Mouse (Mus musculus): ENCODE measurements around the gene Rcn1. TPM values are rescaled to one million over a fixed set of nuclear protein-coding genes. Genes with fewer than 3 reads are reported as not detected.

The Rcn1 gene
- polyA plus RNA-seq (2014; fragmentation: Nextera tagmentation; extraction: Ambion mirVana): 131 and 140 TPM in 2 replicates

DNA sequence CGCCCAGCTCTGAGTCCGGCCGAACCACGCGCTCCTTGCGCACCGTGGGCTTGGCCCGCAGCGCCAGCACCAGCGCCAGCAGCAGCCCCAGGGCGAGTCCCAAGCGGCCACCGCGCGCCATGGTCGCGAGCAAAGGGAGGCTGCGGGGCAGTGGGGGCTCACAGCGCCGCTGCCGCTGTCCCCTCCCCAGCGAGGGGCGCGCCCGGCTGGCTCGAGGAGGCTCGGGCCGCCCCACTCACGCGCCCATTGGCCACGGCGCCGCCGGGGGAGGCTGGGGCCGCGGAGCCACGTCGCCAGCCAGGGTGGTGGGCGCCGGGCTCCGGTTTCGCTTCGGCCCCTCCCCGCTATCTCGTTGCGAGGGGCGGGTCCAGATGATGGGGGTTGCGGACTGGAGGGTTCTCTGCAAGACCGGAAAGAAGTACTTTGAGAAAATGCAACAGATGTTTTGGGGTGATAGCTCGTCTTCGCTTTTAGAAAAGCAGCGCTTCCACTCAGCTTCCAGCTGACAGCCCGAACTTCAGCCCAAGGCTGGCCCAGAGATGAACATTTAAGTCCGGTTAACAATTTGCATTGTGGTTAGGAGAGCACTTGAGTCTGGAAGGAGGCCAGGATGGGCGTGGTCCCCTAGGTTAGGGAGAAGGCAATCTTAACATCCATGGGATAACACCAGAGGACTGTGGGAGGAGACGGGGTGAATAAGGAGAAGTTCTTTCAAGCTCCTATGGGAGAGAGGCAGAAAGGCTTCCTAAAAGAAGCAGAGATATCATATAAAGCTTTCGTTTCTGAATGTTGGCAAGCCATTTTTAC lies at the start of gene Rcn1:
TSS of gene Rcn1 (minus strand) at position 235 of the 807 bp plus-strand sequence.
- H3K27ac ChIP-seq (replicated peaks; ENCODE audit: low read depth, low read length): peak within 1 kb of the TSS; percentile 94
- H3K36me3 ChIP-seq (ENCODE audit: control insufficient read depth, insufficient read depth, low read length): peaks cover under 1% of the 10 kb centered on the region; the same call in 1 of the 2 replicates
- DNase-seq (ENCODE audit: low spot score) (peak; percentile 92), ATAC-seq (ENCODE audit: insufficient number of reproducible peaks, low FRiP score, low TSS enrichment, low read depth) (peak; percentile 96)
- H3K9ac ChIP-seq (ENCODE audit: low read length): peak within 1 kb of the TSS; percentile 95
- peaks cover 14% of the 10 kb centered on the region for H3K4me1 ChIP-seq (ENCODE audit: control insufficient read depth, insufficient read depth, low read length)
- H3K9me3 ChIP-seq (ENCODE audit: control insufficient read depth, low read length): no peaks in the 10 kb centered on the region
- 1% methylated on average over 55 of the region's 57 CpGs for WGBS
- peak within 1 kb of the TSS; percentile 63 for H3K4me3 ChIP-seq (ENCODE audit: low read depth, low read length)
- peak within 1 kb of the TSS; percentile 84 for H3K4me2 ChIP-seq (ENCODE audit: low read depth, severe bottlenecking)
- H3K27me3 ChIP-seq (ENCODE audit: control insufficient read depth, insufficient read depth, low read length): no peaks in the 10 kb centered on the region

DNA sequence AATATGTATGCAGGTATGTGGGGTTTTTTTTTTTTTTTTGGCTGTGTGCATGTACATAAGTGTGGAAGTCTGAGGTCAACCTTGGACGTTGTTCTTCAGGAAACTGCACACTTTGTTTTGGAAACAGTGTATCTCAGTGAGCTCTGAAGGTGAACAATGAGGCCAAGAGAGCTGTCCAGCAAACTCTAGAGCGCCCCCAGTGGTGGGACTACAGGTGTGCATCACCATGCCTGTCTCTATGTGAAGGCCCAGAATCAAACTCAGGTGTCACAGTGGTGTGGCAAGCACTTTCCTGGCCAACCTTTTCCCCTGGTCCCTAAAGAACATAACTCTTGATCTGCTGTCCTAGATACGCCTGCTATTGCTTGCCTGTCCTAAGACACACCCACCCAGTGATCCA lies 45.0 kb upstream of the Rcn1 start:
- WGBS: 45% methylated on average over 3 of the region's 3 CpGs
- peak; percentile 43 for DNase-seq (ENCODE audit: low spot score)

GRCm38 (mm10) chr2:105439022-105439421 lies 39.9 kb upstream of the Rcn1 start:
- Histone ChIP-seq H3K9ac (ENCODE audit: low read length) (no peak overlapping the region), H3K27ac (replicated peaks; ENCODE audit: low read depth, low read length) (no peak overlapping the region), H3K4me3 (ENCODE audit: low read depth, low read length) (no peak overlapping the region), H3K36me3 (ENCODE audit: control insufficient read depth, insufficient read depth, low read length) (no peaks in the 10 kb centered on the region), H3K4me2 (ENCODE audit: low read depth, severe bottlenecking) (no peak overlapping the region), H3K4me1 (ENCODE audit: control insufficient read depth, insufficient read depth, low read length) (no peaks in the 10 kb centered on the region), H3K27me3 (ENCODE audit: control insufficient read depth, insufficient read depth, low read length) (no peaks in the 10 kb centered on the region), H3K9me3 (ENCODE audit: control insufficient read depth, low read length) (no peaks in the 10 kb centered on the region)
- ATAC-seq (ENCODE audit: insufficient number of reproducible peaks, low FRiP score, low TSS enrichment, low read depth) (no peak), DNase-seq (ENCODE audit: low spot score) (no peak)
- 78% methylated on average over 4 of the region's 4 CpGs for WGBS

More for the DNA sequence above, 45.0 kb upstream of the Rcn1 start:
- Histone ChIP-seq H3K9me3 (ENCODE audit: control insufficient read depth, low read length) (no peaks in the 10 kb centered on the region), H3K36me3 (ENCODE audit: control insufficient read depth, insufficient read depth, low read length) (no peaks in the 10 kb centered on the region), H3K4me2 (ENCODE audit: low read depth, severe bottlenecking) (no peak overlapping the region), H3K27ac (replicated peaks; ENCODE audit: low read depth, low read length) (no peak overlapping the region), H3K9ac (ENCODE audit: low read length) (no peak overlapping the region), H3K4me3 (ENCODE audit: low read depth, low read length) (no peak overlapping the region), H3K4me1 (ENCODE audit: control insufficient read depth, insufficient read depth, low read length) (no peaks in the 10 kb centered on the region), H3K27me3 (ENCODE audit: control insufficient read depth, insufficient read depth, low read length) (no peaks in the 10 kb centered on the region)
- ATAC-seq (ENCODE audit: insufficient number of reproducible peaks, low FRiP score, low TSS enrichment, low read depth): no peak

GRCm38 (mm10) chr2:105438525-105438924 lies 39.4 kb upstream of the Rcn1 start:
- Histone ChIP-seq H3K4me2 (ENCODE audit: low read depth, severe bottlenecking) (no peak overlapping the region), H3K9me3 (ENCODE audit: control insufficient read depth, low read length) (no peaks in the 10 kb centered on the region), H3K4me1 (ENCODE audit: control insufficient read depth, insufficient read depth, low read length) (no peaks in the 10 kb centered on the region), H3K36me3 (ENCODE audit: control insufficient read depth, insufficient read depth, low read length) (no peaks in the 10 kb centered on the region), H3K27ac (replicated peaks; ENCODE audit: low read depth, low read length) (no peak overlapping the region), H3K9ac (ENCODE audit: low read length) (no peak overlapping the region), H3K4me3 (ENCODE audit: low read depth, low read length) (no peak overlapping the region), H3K27me3 (ENCODE audit: control insufficient read depth, insufficient read depth, low read length) (no peaks in the 10 kb centered on the region)
- ATAC-seq (ENCODE audit: insufficient number of reproducible peaks, low FRiP score, low TSS enrichment, low read depth) (no peak), DNase-seq (ENCODE audit: low spot score) (no peak)
- WGBS: 92% methylated on average over 2 of the region's 2 CpGs

GRCm38 (mm10) chr2:105432927-105433326 lies 33.8 kb upstream of the Rcn1 start:
- DNase-seq (ENCODE audit: low spot score): peak; percentile 36
- Histone ChIP-seq H3K4me1 (ENCODE audit: control insufficient read depth, insufficient read depth, low read length) (peaks cover 3% of the 10 kb centered on the region; the same call in 1 of the 2 replicates), H3K9me3 (ENCODE audit: control insufficient read depth, low read length) (no peaks in the 10 kb centered on the region), H3K27me3 (ENCODE audit: control insufficient read depth, insufficient read depth, low read length) (no peaks in the 10 kb centered on the region), H3K4me3 (ENCODE audit: low read depth, low read length) (no peak overlapping the region), H3K27ac (replicated peaks; ENCODE audit: low read depth, low read length) (no peak overlapping the region), H3K4me2 (ENCODE audit: low read depth, severe bottlenecking) (peak overlapping the region; percentile 28; the same call in 1 of the 2 replicates), H3K36me3 (ENCODE audit: control insufficient read depth, insufficient read depth, low read length) (no peaks in the 10 kb centered on the region), H3K9ac (ENCODE audit: low read length) (no peak overlapping the region)
- 21% methylated on average over 10 of the region's 10 CpGs for WGBS
- ATAC-seq (ENCODE audit: insufficient number of reproducible peaks, low FRiP score, low TSS enrichment, low read depth): no peak

GRCm38 (mm10) chr2:105430373-105430772 lies 31.3 kb upstream of the Rcn1 start:
- ATAC-seq (ENCODE audit: insufficient number of reproducible peaks, low FRiP score, low TSS enrichment, low read depth) (no peak), DNase-seq (ENCODE audit: low spot score) (no peak)
- no peak overlapping the region for H3K9ac ChIP-seq (ENCODE audit: low read length)
- WGBS: 70% methylated on average over 5 of the region's 5 CpGs
- H3K4me1 ChIP-seq (ENCODE audit: control insufficient read depth, insufficient read depth, low read length): peaks cover 3% of the 10 kb centered on the region; the same call in 1 of the 2 replicates
- no peaks in the 10 kb centered on the region for H3K9me3 ChIP-seq (ENCODE audit: control insufficient read depth, low read length)
- H3K4me2 ChIP-seq (ENCODE audit: low read depth, severe bottlenecking): no peak overlapping the region
- H3K27me3 ChIP-seq (ENCODE audit: control insufficient read depth, insufficient read depth, low read length): no peaks in the 10 kb centered on the region
- H3K27ac ChIP-seq (replicated peaks; ENCODE audit: low read depth, low read length): no peak overlapping the region
- H3K36me3 ChIP-seq (ENCODE audit: control insufficient read depth, insufficient read depth, low read length): no peaks in the 10 kb centered on the region
- H3K4me3 ChIP-seq (ENCODE audit: low read depth, low read length): no peak overlapping the region

- 74% methylated on average over 6 of the region's 6 CpGs for WGBS
- Histone ChIP-seq H3K9ac (ENCODE audit: low read length) (no peak overlapping the region), H3K9me3 (ENCODE audit: control insufficient read depth, low read length) (no peaks in the 10 kb centered on the region), H3K4me3 (ENCODE audit: low read depth, low read length) (no peak overlapping the region), H3K36me3 (ENCODE audit: control insufficient read depth, insufficient read depth, low read length) (no peaks in the 10 kb centered on the region), H3K27ac (replicated peaks; ENCODE audit: low read depth, low read length) (no peak overlapping the region), H3K4me2 (ENCODE audit: low read depth, severe bottlenecking) (no peak overlapping the region), H3K27me3 (ENCODE audit: control insufficient read depth, insufficient read depth, low read length) (no peaks in the 10 kb centered on the region), H3K4me1 (ENCODE audit: control insufficient read depth, insufficient read depth, low read length) (peaks cover 3% of the 10 kb centered on the region; the same call in 1 of the 2 replicates)
- ATAC-seq (ENCODE audit: insufficient number of reproducible peaks, low FRiP score, low TSS enrichment, low read depth) (no peak), DNase-seq (ENCODE audit: low spot score) (no peak)
Measured at GRCm38 (mm10) chr2:105429899-105430298, 30.8 kb upstream of the Rcn1 start.

DNA sequence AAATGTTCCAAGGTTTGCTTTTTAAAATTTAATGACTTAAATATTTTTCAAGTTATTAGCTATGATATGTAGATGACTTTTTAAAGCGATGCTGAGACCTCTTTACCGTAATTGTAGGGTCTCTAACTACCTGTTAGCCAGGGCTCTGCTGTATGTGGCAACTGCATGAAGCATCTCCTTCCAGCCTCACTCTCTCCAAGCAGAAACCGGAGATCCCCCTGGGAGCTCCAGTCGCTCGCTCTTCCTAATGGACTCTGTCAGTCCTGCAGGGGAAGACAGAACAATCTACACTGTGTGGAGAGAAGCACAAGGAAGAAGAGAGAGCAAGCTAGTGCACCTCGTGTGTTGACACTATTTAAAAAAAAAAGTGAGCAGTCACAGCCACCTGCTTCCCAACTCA lies 29.3 kb upstream of the Rcn1 start:
- Histone ChIP-seq H3K9me3 (ENCODE audit: control insufficient read depth, low read length) (no peaks in the 10 kb centered on the region), H3K27ac (replicated peaks; ENCODE audit: low read depth, low read length) (no peak overlapping the region), H3K36me3 (ENCODE audit: control insufficient read depth, insufficient read depth, low read length) (no peaks in the 10 kb centered on the region), H3K9ac (ENCODE audit: low read length) (no peak overlapping the region), H3K4me1 (ENCODE audit: control insufficient read depth, insufficient read depth, low read length) (peaks cover 3% of the 10 kb centered on the region; the same call in 1 of the 2 replicates), H3K4me2 (ENCODE audit: low read depth, severe bottlenecking) (no peak overlapping the region), H3K4me3 (ENCODE audit: low read depth, low read length) (no peak overlapping the region), H3K27me3 (ENCODE audit: control insufficient read depth, insufficient read depth, low read length) (no peaks in the 10 kb centered on the region)
- ATAC-seq (ENCODE audit: insufficient number of reproducible peaks, low FRiP score, low TSS enrichment, low read depth) (no peak), DNase-seq (ENCODE audit: low spot score) (no peak)
- 27% methylated on average over 6 of the region's 6 CpGs for WGBS

Measured in limb, embryonic 11.5 days (tissue).